Mouse (Mus musculus) lung, adult 2 months (tissue): ENCODE data around the gene Ncapg2.

Experiments
- CTCF ChIP-seq: fragments of 200-500 bp; IDR thresholded peaks from 2 replicates; pipeline ENCODE4 v1.5.1; 2011; ENCODE audit warnings: mild to moderate bottlenecking, low read length, control low read depth; ENCODE audit not compliant: insufficient read depth
- POLR2A ChIP-seq: fragments of 200-500 bp; IDR thresholded peaks from 2 replicates; pipeline ENCODE4 v1.6.1; 2011; ENCODE audit warnings: low read depth, mild to moderate bottlenecking, control low read depth, low read length, borderline replicate concordance; ENCODE audit errors: extremely low read depth

GRCm38 (mm10) chr12:116414941-116415340 lies 9.7 kb downstream of the Ncapg2 start:
- TF ChIP-seq POLR2A (no peak), CTCF (no peak)
